Mouse (Mus musculus) olfactory bulb, adult 2 months (tissue): ENCODE measurements around the gene Limd1.

Experiments used
- CTCF ChIP-seq: fragments of 200-500 bp; IDR thresholded peaks from 2 replicates; pipeline ENCODE4 v1.5.1; 2012; ENCODE audit warnings: low read depth, mild to moderate bottlenecking, low read length, moderate library complexity; ENCODE audit not compliant: insufficient read depth
- POLR2A ChIP-seq: fragments of 200-500 bp; IDR thresholded peaks from 2 replicates; pipeline ENCODE4 v1.6.1; 2012; ENCODE audit warnings: mild to moderate bottlenecking, low read depth, low read length, moderate library complexity; ENCODE audit not compliant: insufficient read depth

GRCm38 (mm10) chr9:123504325-123504724, 25.8 kb downstream of the Limd1 start:
- TF ChIP-seq CTCF (no peak), POLR2A (no peak)
